Mouse (Mus musculus) c-Kit-positive CD71-negative TER-119-negative erythroid progenitor cells, embryonic 14.5 days (primary cell): ENCODE data around the gene Mapk1ip1.

ENCODE experiments used
- DNase-seq: peaks from one replicate; pipeline ENCODE4 v3.0.0-alpha.2; 2013; ENCODE audit warnings: low read depth

Gene Mapk1ip1

DNA sequence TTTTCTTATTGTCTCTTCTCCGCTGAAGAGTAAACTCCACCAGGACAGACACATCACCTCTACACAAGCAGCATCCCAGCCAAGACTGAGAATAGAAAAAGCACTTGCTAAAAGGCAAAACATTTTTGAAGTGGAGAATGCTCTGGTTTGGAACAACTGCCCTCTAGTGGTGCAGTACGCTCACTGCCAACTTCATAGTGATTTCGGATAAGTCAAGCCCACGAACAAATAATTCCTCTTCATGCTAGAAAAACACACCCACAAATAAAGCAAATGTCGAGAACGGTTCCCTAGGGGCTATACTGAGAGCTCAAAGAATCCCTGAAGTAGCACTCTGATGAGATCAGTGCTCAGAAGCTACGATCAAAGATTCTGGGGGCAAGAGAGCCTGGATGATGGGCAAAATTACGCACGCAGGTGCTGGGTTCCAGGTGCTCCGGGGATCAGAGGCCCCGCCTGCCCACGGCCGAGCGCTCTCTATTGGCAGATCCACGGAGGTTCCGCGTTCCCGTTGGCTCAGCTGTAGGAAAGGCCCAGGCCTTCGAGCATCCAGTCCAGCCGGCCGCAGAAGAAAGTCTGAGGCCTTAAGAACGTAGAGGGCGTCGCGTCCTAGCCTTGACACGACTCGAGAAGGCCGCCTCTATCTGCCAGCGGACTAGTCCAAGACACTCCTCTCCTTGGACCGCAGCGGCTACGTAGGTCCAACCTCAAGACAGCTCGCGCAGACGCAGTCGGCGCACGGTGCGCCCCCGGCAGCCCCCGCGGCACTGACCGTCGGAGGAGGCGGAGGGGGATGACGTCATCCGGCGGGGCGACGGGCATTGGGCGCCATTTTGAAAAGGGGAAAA lies at the start of gene Mapk1ip1, which contains the start of gene Ppp2r2d:
Mapk1ip1 (minus strand) TSS at position 730 of the 848 bp plus-strand sequence.
Ppp2r2d (plus strand) TSS at position 536 of the 848 bp plus-strand sequence.
- peak; percentile 89 for DNase-seq

DNA sequence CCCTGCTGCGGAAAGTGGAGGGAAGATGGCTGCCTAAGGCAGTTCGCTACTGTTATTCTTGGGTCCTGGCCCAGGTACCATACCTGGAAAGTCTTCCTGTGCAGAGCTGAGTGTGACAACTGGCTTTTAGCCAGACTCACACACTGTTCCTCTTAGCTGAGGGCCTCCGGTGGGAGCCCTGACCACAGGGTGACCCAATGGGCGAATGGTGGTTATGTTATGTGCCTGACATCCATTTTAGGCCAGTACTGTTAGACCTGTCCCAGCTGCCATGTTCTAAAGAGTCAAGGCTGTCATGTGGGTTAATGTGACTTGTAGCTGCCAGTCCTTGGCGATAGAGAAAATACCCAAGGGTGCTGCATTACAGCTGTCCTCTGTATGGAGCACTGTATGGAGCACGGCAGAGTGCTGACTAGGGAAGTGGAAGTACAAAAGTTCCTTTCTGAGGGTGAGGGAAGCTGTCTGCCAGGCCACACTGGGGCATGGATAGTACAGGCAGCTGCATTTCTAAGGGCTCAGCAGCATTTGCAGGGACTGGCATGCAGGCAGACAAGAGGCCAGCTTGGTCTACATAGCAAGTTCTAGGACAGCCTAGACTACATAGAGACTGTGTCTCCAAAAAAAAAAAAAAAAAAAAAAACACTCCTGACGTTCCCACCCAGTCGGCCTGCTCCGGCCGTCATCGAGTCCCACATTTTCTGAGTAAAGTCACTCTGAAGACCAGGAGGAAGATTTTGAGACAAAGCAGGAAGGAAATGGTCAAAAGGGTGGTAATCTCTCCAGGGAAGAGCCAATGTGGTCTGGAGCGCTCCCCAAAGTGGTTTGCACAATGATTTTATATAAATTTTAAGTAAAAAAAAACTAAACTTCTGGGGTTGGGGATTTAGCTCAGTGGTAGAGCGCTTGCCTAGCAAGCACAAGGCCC lies 39.6 kb upstream of the Mapk1ip1 start:
- no peak for DNase-seq

DNA sequence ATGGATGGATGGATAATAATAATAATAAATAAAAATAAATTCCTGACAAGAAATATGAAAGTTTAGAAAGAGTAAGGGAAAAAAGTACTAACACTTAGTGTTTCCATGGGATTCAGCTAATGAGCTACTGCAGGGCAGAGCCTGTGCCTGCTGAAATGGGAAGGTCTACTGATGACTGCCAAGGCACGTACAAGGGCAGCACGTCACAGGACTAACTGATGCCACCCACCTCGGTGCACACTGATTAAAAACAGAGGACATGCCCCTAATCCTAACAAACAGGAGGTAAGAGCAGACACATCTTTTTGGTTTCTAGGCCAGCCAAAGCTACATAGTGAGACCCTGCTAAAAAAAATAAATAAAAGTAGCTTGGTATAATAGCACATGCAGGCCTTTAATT lies 37.7 kb upstream of the Mapk1ip1 start:
- no peak for DNase-seq

DNA sequence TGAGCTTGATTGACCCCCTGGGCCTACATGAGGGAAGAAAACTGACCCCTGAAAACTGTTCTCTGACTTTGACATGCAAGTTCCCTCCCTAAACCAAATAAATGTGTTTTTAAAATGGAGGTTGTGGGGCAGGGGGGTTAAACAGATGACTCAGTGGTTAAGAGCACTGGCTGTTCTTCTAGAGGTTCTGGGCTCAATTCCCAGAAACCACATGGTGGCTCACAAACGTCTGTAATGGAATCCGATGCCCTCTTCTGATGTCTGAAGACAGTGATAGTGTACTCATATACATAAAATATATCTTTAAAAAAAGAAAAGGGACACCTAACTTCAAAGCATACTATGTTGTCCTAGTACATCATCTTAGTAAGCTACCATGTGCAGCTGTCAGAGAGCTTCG lies 29.0 kb upstream of the Mapk1ip1 start:
- DNase-seq, result no peak

DNA sequence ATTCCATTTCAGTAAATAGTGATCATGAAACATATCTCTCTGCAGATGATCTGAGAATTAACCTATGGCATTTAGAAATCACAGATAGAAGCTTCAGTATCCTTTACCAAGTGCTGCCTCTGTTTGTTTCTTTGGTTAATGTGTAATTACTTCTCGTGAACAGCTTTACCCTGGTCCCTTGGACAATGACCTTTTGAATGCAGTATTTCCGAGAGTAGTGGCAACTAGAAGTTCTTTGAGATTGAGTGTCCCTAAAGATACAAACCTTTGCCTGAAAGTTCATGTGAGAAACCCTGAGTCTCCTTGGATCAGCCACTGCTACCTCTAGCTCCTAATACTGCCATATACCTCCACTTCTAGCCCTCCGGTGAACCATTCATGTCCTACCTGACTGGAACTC lies 26.9 kb upstream of the Mapk1ip1 start:
- DNase-seq, result no peak

DNA sequence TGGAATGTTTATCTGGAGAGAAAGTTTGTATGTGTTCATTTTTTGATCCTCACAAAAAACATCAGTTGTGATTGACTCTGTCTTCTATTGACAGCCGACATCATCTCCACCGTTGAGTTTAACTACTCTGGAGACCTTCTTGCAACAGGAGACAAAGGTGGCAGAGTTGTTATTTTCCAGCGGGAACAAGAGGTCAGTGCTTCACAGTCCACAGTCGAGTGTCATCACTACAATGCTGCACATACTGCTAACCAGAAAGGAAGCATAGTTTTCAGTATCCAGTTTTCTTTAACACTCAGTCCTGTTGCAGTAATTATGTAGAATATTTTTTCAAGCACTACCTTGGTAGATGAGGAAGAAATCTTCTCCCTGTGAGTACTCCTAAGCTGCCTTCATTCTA lies 22.2 kb upstream of the Mapk1ip1 start:
- DNase-seq, result no peak

DNA sequence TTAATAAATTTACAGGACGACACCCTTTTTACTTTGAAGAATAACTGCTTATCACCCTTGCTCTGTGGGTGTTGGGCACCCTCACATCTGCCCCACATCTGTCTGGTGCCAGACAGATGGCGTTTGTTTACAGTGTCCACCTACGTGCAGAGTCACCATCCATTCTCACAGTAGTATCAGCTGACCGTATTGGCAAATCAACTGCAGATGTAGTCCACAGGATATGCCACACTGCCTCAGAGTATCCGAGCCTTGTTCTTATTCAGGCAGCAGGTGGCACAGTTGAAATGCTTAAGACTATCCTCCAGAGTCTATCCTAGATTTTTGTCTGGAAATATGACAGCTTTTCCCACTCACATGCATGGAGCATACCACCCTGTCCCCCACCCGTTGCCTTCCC lies 21.2 kb upstream of the Mapk1ip1 start:
- no peak for DNase-seq

DNA sequence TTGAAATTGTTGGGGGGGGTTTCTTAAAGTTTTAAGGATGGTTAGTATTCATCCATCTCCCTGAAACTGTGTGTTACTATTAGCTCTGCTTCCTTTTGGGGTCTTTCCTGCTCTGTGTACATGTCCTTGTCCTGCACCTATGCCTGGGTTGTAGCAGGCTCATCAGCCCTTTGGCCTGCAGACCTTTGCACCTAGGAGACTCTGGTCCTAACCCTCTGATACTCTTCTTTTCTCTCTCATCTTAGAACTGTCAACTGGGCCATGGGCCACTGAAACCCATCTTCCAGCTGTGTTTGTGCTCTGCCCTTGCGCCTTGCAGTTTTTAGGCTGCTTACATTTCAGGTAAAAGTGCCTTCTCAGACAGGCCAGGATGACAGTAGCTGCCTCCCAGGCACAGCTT lies 18.7 kb upstream of the Mapk1ip1 start:
- no peak for DNase-seq

DNA sequence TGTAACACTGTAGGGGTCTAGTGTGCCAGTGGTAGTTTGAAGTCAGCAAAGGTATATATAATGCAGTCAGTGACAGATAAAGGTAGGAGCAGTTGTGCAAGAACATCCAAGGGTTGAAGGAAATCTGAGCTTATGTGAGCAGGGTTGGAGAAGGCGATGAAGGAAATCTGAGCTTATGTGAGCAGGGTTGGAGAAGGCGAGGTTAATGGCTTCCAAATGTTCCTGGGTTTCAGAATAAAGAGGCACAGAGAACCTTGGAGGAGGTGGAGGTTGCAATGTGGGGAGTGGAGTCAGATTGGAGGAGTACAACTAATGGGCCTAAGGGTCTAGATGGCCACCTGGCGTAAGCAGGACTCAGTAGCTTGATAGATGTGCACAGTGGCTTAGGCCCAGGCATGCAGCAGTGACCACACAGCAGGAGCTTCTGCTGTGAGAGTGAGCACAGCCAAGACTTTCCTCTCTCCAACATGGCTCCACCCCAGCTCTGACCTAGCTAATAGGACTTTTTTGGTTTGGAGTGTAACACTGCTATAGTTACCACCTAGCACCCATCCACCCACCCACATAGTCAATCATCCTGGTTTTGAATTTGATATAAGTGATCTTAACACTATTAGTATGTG lies 18.0 kb upstream of the Mapk1ip1 start:
- no peak for DNase-seq

DNA sequence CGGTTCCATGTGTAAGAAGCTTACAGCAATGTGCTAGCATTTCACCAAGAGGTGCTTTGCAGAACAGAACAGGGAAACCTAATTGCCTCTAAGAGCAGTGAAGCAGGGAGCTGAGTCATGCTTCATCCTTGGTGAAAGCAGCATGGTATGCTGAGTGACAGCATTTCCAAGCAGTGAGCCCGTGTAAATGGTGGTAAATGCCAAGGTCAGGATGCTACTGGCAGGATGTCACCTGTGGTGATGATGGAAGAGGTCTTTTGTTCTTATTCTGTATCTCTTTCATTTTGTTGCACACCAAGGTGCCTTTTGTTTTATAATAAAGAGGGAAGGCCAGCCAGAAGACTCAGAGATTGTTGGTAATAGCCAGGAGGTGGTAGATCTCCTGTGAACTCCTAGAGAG lies 10.6 kb upstream of the Mapk1ip1 start:
- no peak for DNase-seq

DNA sequence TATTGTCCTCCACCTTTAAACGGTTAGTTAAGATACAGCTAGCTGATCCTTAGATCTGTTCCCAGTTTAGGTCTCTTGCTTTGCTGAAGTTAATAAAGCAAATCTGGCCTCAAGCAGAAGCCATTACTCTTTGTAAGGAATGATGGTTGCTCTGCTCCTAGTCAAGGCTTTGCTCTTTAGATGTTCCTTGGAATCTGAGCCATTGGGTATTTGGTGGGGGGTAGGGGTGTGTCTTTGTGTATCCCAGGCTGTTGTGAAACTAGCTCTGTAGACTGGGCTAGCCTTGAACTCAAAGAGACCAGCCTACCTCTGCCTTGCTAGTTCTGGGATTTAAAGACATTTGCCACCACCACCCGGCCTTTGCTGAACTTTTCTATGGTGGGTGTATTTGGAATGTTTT lies 8.1 kb upstream of the Mapk1ip1 start:
- DNase-seq, result no peak

DNA sequence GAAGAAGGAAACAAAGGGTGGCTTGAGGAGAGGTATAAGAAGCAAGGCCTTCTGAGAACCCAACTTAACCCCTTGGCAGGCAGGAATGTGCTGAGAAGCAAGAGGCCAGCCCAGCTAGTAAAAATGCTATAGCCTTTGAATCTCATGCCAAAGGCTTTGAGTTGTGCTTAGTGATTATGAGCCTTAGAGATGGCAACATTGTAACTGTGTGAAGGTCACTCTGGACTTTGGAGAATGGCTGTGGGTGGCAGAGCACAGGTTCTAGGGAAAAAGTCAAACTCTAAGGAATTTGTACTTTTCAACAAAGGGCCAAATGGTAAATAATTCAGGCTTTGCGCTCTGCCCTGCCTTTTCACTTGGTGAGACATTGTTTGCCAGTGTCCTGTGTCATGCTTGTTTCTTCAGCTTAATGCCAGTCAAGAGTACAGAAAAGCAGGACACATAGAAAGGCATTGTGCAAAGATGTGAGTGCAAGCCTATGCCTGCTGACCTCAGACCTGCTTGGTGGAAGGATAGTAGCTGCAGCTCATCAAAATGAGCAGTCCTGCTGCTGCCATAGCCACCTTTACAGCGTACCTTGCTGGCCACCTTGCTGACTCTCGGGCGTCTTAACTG lies 7.5 kb upstream of the Mapk1ip1 start:
- DNase-seq, result no peak

DNA sequence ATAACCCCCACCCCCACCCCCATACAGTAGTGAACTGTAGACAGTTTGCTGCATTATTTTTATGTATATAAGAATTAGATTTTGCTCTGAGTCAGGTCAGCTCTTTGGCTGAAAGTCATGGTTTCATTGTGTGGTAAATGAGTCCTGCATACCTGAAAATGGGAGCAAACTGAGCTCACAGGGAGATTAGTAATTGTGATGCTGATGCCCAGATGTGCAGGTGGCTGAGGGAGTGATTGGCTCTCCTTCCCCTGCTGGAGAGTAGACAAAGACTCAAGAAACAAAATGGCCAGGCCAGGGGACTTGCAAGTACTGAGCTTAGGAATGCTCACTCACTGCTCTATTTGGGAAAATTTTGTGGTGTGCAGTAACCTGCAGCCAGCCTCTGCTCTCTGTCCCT lies 4.0 kb upstream of the Mapk1ip1 start:
- no peak for DNase-seq

DNA sequence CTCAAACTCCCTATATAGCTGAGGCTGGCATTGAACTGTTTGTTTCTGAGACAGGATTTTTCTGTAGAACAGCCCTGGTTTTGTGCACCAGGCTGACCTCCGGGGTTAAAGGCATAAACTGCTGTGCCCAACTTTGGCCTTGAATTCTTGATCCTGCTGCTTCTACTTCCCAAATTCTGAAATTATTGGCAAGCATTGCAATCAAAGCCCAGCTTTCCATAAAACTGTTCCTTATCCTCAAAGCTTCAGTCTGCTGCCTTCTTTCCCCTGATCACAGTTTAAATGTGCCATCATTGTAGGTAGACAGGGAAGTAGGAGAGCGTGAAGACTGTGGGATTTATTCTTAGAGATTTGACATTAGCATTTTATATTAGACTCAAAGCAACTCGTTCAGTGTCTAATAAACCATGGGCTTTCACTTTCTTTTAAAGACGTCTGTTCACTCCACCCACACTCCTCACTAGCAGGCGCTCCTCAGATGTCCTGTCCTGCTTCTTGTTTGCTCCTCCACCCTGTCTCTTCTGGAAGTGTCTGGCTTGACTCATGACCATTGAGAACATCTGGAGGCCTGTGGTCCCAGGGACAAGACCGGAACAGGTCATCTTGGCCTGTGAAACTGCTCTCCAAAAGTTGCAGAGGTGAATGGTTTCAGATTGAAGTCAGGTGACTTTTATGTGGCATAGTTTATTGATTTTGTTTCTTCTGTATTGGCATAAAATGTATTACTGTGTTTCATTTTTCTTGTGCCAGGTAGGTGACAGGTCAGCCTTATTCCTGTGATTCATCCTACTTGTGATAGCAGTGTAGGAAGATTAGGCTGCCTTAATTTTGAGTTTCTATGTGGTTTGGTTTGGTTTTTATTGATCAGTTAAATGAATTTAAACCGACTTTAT lies 2.2 kb upstream of the Mapk1ip1 start:
- no peak for DNase-seq

DNA sequence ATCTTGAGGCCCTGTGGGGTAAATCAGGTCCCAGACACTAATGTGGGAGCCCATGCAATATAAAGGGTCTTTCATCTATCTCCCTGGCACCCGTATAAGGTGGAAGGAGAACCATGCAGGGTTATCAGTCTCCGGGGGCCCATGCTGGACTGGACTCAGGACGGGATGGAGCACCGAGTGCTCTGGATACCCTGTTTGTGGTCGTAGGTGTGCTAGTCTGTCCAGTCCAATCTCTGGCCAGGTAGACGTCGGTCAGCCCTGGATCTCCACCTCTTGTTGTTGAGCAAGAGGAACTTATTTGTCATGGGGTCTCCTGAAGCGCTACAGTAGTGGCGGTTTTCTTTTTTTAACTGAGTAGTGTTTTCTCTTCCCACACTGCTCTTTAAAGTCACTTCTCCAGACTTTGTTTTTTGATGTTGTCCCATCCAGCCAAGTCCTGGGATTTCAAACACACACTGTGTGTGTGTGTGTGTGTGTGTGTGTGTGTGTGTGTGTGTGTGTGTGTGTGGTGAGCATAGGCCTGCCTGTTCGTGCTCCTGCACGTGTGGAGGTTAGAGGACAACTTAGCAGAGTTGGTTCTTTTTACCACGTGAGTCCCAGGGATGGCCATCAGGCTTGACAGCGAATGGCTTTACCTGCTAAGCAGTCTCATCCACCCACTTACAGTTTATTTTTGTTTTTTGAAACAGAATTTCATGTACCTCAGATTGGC lies 1.4 kb upstream of the Mapk1ip1 start:
- no peak for DNase-seq

DNA sequence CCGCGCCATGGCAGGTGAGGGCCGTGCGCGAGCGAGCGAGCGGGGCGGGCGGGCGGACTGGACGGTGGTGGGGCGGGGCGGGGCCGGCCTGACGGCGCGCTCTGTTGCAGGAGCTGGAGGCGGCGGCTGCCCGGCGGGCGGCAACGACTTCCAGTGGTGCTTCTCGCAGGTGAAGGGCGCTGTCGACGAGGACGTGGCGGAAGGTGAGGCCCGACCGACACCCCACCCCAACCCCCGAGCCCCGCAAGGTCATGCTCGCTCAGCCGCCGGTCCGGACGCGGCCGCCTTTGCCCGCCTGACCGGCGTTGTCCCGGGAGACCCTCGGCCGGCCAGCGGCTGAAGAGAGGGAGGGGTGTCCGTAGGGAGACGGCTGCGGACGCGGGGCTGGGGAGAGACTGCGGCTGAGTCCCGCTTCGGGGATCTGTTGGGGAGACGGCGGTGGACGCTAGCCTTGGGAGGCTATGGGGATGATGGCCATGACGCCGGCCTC lies 474 bp upstream of the Mapk1ip1 start:
- DNase-seq, result no peak

DNA sequence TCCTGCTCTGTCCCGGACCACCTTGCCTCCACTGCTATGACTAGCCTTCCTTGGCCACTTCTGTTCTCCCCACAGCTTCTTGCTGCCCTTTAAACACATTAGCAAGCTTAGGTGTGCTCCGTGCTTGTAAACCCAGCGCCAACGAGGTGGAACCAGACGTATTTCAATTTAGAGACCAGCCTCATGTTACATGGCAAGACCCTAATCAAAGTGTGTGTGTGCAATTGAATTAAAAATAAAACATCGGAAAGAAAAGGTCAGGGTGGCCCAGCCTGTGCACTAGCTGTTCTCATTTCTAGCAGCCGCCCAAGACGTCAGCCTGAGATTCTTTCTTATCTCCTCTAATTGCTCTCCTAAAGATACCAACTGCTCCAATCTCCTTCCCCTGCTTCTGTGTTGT lies 962 bp downstream of the Mapk1ip1 start:
- DNase-seq, result no peak

DNA sequence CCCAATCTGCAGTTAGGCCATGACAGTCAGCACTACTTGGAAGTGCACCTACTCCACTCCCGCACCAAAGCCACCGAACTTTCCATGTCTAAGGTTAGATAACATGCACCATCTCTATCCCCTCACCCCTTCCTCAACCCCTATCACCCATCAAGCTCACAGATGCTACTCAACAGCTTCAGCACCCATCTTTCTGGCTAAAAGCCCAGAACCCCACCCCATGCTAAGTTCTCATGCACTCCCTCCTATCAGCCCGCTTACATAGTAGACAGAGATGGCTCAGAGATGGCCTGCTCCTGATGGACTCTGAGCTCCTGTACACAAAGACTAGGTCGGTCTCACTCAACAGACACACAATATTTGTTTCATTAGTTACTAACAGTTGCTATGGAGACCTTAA lies 2.7 kb downstream of the Mapk1ip1 start:
- no peak for DNase-seq

DNA sequence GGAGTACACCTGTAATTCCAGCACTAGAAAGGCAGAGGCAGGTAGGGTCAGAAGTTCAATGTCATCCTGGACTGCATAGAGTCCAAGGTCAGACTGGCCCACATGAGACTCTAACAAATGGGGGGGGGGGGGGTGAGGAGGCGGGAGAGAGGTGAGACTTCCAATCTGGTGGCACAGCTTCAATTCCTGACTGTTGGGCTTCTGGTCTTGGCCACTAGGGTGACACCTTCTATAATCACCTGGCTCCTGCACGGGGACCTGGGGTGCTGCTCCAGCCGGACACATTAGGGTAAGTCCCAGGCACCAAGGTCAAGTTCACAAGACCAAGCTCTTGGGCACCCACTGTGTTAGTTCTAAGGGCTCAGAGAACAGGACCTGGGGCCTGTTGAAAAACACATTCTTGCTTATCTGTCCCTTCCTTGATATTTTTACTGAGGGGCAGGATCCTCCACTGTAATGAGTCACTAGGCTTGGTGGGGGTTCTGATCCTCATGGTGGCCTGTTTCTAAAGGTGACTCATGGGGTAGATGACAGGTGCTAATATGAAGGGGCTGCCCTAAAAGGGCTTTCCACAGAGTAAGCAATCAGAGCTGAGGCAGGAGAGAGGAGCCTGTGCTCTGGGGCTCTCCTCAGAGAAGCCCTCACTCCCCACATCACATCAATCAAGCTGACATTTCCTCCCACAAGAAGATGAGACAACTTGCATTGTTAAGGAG lies 4.5 kb downstream of the Mapk1ip1 start:
- no peak for DNase-seq

DNA sequence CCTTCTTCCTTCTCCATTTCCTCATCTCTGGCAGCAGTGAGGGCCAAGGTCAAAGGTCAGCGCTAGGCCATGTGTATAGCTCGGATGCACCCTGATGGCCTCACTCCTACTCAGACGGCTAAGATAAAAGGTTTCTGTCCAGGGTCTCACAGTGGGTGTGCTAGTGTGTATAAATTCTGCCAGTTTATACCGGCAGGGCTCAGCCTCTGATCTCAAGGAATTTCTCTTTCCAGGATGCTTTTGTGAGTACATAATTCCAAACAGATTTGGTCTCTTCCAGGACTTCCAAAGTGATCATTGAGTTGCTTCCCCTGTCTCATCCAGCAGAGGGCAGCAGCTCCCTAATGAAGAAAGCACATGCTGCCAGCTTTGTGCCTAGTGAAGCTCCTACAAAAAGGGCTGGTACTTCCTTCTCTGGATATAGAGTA lies 5.5 kb downstream of the Mapk1ip1 start:
- peak; percentile 53 for DNase-seq
